Comparison of ENCODE assay signal across 8 mouse cellular contexts in genomic region chr15:77306547-77307261, GRCm38 (mm10). TPM values are rescaled to one million over a fixed set of nuclear protein-coding genes. Genes with fewer than 3 reads are reported as not detected.
DNase-seq lines count a peak whose midpoint lies in the region; ATAC-seq lines count a peak whose summit lies in the region.

TSS of gene Rbfox2 (minus strand) at chr15:77307004.

- H3K9ac ChIP-seq in midbrain, embryonic 13.5 days (replicated peaks), result peak within 1 kb of the TSS; percentile 97

- H3K4me2 ChIP-seq in midbrain, embryonic 13.5 days (replicated peaks), result peak within 1 kb of the TSS; percentile 71

- H3K27ac ChIP-seq in embryonic facial prominence, embryonic 10.5 days (replicated peaks), result peak within 1 kb of the TSS; percentile 98
- peak within 1 kb of the TSS; percentile 99 for H3K27ac ChIP-seq in limb, embryonic 10.5 days
- H3K27ac ChIP-seq in midbrain, embryonic 13.5 days, result peak within 1 kb of the TSS; percentile 99

- peak; percentile 99 for DNase-seq in 3134 (ENCODE audit: extremely low read depth, insufficient read length, low spot score)
- peak; percentile 96 for DNase-seq in adrenal gland, postnatal 10 days
- peak; percentile 98 for DNase-seq in embryonic facial prominence, embryonic 10.5 days (ENCODE audit: low spot score)
- peak; percentile 93 to 97 for DNase-seq in heart, adult 18-20 months
- DNase-seq in kidney, adult 18-20 months, result peak; percentile 91
- peak; percentile 94 for DNase-seq in limb, embryonic 10.5 days (ENCODE audit: low spot score)
- peak; percentile 8 to 13 for DNase-seq in spleen, postnatal 14 days (ENCODE audit: low spot score in 2 of 2)

- H3K4me3 ChIP-seq in embryonic facial prominence, embryonic 10.5 days, result peak within 1 kb of the TSS; percentile 98
- peak within 1 kb of the TSS; percentile 99 for H3K4me3 ChIP-seq in limb, embryonic 10.5 days
- H3K4me3 ChIP-seq in midbrain, embryonic 13.5 days (replicated peaks), result peak within 1 kb of the TSS; percentile 90

- H3K27me3 ChIP-seq in embryonic facial prominence, embryonic 10.5 days (replicated peaks; ENCODE audit: low read depth, poor library complexity, severe bottlenecking), result no peaks in the 10 kb centered on the region
- H3K27me3 ChIP-seq in limb, embryonic 10.5 days (ENCODE audit: low read depth, poor library complexity, severe bottlenecking), result no peaks in the 10 kb centered on the region
- H3K27me3 ChIP-seq in midbrain, embryonic 13.5 days, result no peaks in the 10 kb centered on the region

- ATAC-seq in midbrain, embryonic 13.5 days, result peak; percentile 96

- no peaks in the 10 kb centered on the region for H3K9me3 ChIP-seq in embryonic facial prominence, embryonic 10.5 days
- H3K9me3 ChIP-seq in limb, embryonic 10.5 days (replicated peaks), result no peaks in the 10 kb centered on the region
- H3K9me3 ChIP-seq in midbrain, embryonic 13.5 days, result no peaks in the 10 kb centered on the region

- under 1% methylated on average over 90 of the region's 90 CpGs for WGBS in embryonic facial prominence, embryonic 10.5 days
- WGBS in limb, embryonic 10.5 days, result under 1% methylated on average over 90 of the region's 90 CpGs
- WGBS in midbrain, embryonic 13.5 days, result under 1% methylated on average over 86 of the region's 90 CpGs

- H3K4me1 ChIP-seq in embryonic facial prominence, embryonic 10.5 days, result peaks cover 65% of the 10 kb centered on the region
- H3K4me1 ChIP-seq in limb, embryonic 10.5 days, result peaks cover 52% of the 10 kb centered on the region
- H3K4me1 ChIP-seq in midbrain, embryonic 13.5 days (replicated peaks), result peaks cover 30% of the 10 kb centered on the region

- no peaks in the 10 kb centered on the region for H3K36me3 ChIP-seq in embryonic facial prominence, embryonic 10.5 days (replicated peaks)
- 0 out of 2 replicates have a peak, but pooled peaks cover 7% of the 10 kb centered on the region for H3K36me3 ChIP-seq in limb, embryonic 10.5 days
- no peaks in the 10 kb centered on the region for H3K36me3 ChIP-seq in midbrain, embryonic 13.5 days

RNA-seq across cellular contexts. Expression of gene Rbfox2, which starts in this region (rescaled TPM):
- 10 to 100 TPM; 64.8 to 89.9 TPM for total RNA-seq in adrenal gland, postnatal 10 days (2021)
- polyA plus RNA-seq in embryonic facial prominence, embryonic 10.5 days (2016; fragmentation: Nextera tagmentation; extraction: Ambion mirVana), result 60.7 and 61.9 TPM in 2 replicates
- 10 to 100 TPM; 86.5 to 90.5 TPM for total RNA-seq in heart, adult 18-20 months (2021)
- 45.8 and 62.6 TPM in 2 replicates for polyA plus RNA-seq in limb, embryonic 10.5 days (2016; fragmentation: Nextera tagmentation; extraction: Ambion mirVana)
- polyA plus RNA-seq in midbrain, embryonic 13.5 days (2015; fragmentation: Nextera tagmentation; extraction: Ambion mirVana), result 154 and 163 TPM in 2 replicates

Comparison
In these comparisons a context has a peak if more than half of its experiments do, and no peak if none do; other contexts are left out.
1. Peak in every context shown above with its lines: DNase-seq, ATAC-seq, H3K4me3 ChIP-seq and H3K27ac ChIP-seq.
2. DNase-seq: peak in every context shown above with its lines; median percentile 99 in 3134; 98 in embryonic facial prominence, embryonic 10.5 days; 96 in adrenal gland, postnatal 10 days; 95 in heart, adult 18-20 months; 94 in limb, embryonic 10.5 days; 91 in kidney, adult 18-20 months; 10 in spleen, postnatal 14 days.